Mouse (Mus musculus): ENCODE measurements at regions not wholly inside any gene's neighbourhood (a gene's known extent, or its start where the extent isn't known, plus 50 kb on each side); places are given as distances from the start of the nearest gene placed in this dataset.

DNA sequence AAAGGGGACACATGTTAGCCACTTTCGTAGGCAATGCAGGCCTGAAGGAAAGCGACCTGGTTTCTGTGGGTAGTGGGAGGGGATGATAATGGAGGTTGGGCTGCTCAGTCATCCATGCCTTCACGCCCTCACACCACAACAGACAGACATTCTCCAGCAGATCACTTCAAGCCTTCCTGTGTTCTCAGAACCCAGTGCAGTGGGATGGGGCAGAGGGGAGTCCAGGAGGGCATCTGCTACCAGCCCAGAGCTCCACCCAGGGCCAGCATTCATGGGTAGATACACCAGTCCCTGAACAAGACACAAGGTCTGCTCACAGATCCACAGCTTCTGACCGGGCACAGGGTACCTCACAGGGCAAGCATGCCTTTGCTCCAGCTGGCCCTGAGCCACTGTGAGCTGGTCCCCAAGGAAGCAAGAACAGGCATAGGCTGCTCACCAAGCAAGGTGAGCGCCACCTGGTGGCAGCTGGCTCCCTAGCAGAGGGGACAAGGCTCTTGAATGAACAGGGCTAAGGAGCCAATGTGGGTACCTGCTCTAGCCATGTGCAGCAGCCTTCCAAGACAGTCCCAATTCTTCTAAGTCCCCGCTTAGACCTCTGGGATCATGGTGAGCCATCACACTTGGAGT, 62.2 kb upstream of the Nkx1-1 start:
- no peak overlapping the region for H3K27ac ChIP-seq (ENCODE audit: insufficient read depth, low read depth, low read length)
- H3K36me3 ChIP-seq (ENCODE audit: control insufficient read depth, insufficient read depth, low read length) = no peaks in the 10 kb centered on the region
- H3K4me3 ChIP-seq (ENCODE audit: insufficient read depth, low read depth, low read length) = no peak overlapping the region
- H3K4me1 ChIP-seq (ENCODE audit: control insufficient read depth, insufficient read depth, low read length) = no peaks in the 10 kb centered on the region
- no peaks in the 10 kb centered on the region for H3K27me3 ChIP-seq (replicated peaks; ENCODE audit: control insufficient read depth, insufficient read depth, low read length)
- 10% methylated on average over 6 of the region's 6 CpGs for WGBS
- DNase-seq = peak; percentile 84
- peak; percentile 94 for TF ChIP-seq CTCF (conservative IDR thresholded peaks at IDR 0.05; ENCODE audit: insufficient read depth, insufficient read length, low read depth, low read length)
- no peak for TF ChIP-seq POLR2A (IDR thresholded peaks at IDR 0.05; ENCODE audit: low read depth, low read length)

GRCm38 (mm10) chr5:33495276-33495675, 61.5 kb upstream of the Nkx1-1 start:
- Histone ChIP-seq H3K36me3 (ENCODE audit: control insufficient read depth, insufficient read depth, low read length) (no peaks in the 10 kb centered on the region), H3K27me3 (replicated peaks; ENCODE audit: control insufficient read depth, insufficient read depth, low read length) (no peaks in the 10 kb centered on the region), H3K4me3 (ENCODE audit: insufficient read depth, low read depth, low read length) (no peak overlapping the region), H3K4me1 (ENCODE audit: control insufficient read depth, insufficient read depth, low read length) (no peaks in the 10 kb centered on the region), H3K27ac (ENCODE audit: insufficient read depth, low read depth, low read length) (no peak overlapping the region)
- 11% methylated on average over 6 of the region's 6 CpGs for WGBS
- no peak for DNase-seq
- no peak for TF ChIP-seq CTCF (conservative IDR thresholded peaks at IDR 0.05; ENCODE audit: insufficient read depth, insufficient read length, low read depth, low read length)
- no peak for TF ChIP-seq POLR2A (IDR thresholded peaks at IDR 0.05; ENCODE audit: low read depth, low read length)

DNA sequence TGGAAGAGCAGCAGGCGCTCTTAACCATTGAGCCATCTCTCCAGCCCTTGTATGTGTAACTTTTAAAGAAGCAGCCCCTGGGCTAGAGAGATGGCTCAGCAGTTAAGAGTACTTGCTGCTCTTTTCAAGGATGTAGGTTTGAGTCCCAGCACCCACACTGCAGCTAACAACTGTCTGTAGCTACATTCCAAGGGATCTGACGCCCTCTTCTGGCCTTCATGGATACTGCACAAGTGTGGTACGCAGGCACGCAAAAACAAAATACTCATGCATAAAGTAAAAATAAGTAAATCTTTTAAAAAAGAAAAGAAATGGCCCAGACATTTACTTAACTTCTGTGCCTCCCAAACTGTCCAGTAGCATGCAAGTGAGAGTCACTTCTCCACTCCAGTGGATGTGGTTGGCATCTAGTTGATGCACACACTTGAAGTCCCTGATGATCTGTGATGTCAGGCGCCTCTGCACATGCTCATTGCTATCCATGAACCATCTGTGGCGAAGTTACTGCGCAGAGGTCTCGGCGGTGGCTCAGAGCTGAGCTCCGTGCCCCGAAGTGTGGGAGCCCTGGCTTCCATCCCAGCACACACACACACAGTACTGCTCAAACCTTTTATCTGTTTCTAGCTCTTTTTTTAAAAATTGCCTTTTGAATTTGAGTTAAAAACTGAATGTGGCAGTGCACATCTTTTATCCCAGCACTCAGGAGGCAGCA, 59.0 kb upstream of the Nkx1-1 start:
- Histone ChIP-seq H3K4me3 (ENCODE audit: insufficient read depth, low read depth, low read length) (no peak overlapping the region), H3K4me1 (ENCODE audit: control insufficient read depth, insufficient read depth, low read length) (no peaks in the 10 kb centered on the region), H3K27me3 (replicated peaks; ENCODE audit: control insufficient read depth, insufficient read depth, low read length) (no peaks in the 10 kb centered on the region), H3K36me3 (ENCODE audit: control insufficient read depth, insufficient read depth, low read length) (no peaks in the 10 kb centered on the region), H3K27ac (ENCODE audit: insufficient read depth, low read depth, low read length) (no peak overlapping the region)
- DNase-seq = no peak
- TF ChIP-seq CTCF (conservative IDR thresholded peaks at IDR 0.05; ENCODE audit: insufficient read depth, insufficient read length, low read depth, low read length) (peak; percentile 19; the same call in 1 of the 2 replicates), POLR2A (IDR thresholded peaks at IDR 0.05; ENCODE audit: low read depth, low read length) (no peak)
- 88% methylated on average over 11 of the region's 11 CpGs for WGBS

DNA sequence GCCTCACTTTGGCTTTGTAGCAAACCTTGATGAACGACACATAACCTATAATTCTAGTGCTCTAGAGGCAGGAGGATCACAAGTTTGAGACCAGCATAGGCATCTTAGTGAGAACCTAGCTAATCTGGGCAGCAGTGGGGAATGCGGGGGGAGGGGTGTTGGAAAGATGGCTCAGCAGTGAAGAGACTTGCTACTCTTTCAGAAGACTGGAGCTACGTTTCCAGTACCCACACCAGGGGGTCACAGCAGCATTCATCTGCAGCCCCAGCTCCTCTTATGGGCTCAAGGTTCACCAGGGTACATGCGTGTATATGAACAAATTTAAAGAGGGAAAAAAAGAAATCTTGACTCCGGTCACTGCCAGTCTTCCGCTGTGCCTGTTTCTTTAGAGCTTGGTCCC, 55.5 kb upstream of the Nkx1-1 start:
- Histone ChIP-seq H3K4me1 (ENCODE audit: control insufficient read depth, insufficient read depth, low read length) (no peaks in the 10 kb centered on the region), H3K27me3 (replicated peaks; ENCODE audit: control insufficient read depth, insufficient read depth, low read length) (no peaks in the 10 kb centered on the region), H3K27ac (ENCODE audit: insufficient read depth, low read depth, low read length) (no peak overlapping the region), H3K36me3 (ENCODE audit: control insufficient read depth, insufficient read depth, low read length) (no peaks in the 10 kb centered on the region), H3K4me3 (ENCODE audit: insufficient read depth, low read depth, low read length) (no peak overlapping the region)
- TF ChIP-seq POLR2A (IDR thresholded peaks at IDR 0.05; ENCODE audit: low read depth, low read length) (no peak), CTCF (conservative IDR thresholded peaks at IDR 0.05; ENCODE audit: insufficient read depth, insufficient read length, low read depth, low read length) (no peak)
- WGBS = 82% methylated on average over 6 of the region's 6 CpGs
- DNase-seq = no peak

DNA sequence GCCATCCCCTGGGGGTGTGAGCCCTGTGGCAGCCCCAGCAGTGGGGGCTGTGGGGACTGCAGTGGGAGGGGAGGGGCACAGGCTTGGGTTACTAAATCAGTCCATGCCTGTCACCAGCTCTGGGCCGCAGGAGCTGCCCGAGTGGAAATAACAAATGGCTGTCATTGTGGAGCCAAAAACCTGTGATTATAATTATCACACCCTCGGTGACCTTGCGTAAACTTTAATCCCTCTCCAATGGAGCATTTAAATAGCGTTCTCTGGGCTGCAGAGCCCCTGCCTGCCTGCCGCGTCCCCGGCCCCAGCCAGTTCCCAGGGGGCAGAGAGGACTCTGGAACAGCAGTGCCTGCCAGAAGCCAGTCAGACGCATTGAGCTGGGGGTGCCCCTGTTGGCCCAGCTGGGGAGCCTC, 54.4 kb upstream of the Nkx1-1 start:
- Histone ChIP-seq H3K27me3 (replicated peaks; ENCODE audit: control insufficient read depth, insufficient read depth, low read length) (no peaks in the 10 kb centered on the region), H3K36me3 (ENCODE audit: control insufficient read depth, insufficient read depth, low read length) (no peaks in the 10 kb centered on the region), H3K27ac (ENCODE audit: insufficient read depth, low read depth, low read length) (no peak overlapping the region), H3K4me3 (ENCODE audit: insufficient read depth, low read depth, low read length) (no peak overlapping the region), H3K4me1 (ENCODE audit: control insufficient read depth, insufficient read depth, low read length) (no peaks in the 10 kb centered on the region)
- DNase-seq = no peak
- 13% methylated on average over 9 of the region's 9 CpGs for WGBS
- TF ChIP-seq CTCF (conservative IDR thresholded peaks at IDR 0.05; ENCODE audit: insufficient read depth, insufficient read length, low read depth, low read length) (no peak), POLR2A (IDR thresholded peaks at IDR 0.05; ENCODE audit: low read depth, low read length) (no peak)

GRCm38 (mm10) chr5:33485765-33486164, 52.0 kb upstream of the Nkx1-1 start:
- TF ChIP-seq POLR2A (IDR thresholded peaks at IDR 0.05; ENCODE audit: low read depth, low read length) = no peak
- no peak for TF ChIP-seq CTCF (conservative IDR thresholded peaks at IDR 0.05; ENCODE audit: insufficient read depth, insufficient read length, low read depth, low read length)
- H3K4me3 ChIP-seq (ENCODE audit: insufficient read depth, low read depth, low read length) = no peak overlapping the region
- no peak for DNase-seq
- no peaks in the 10 kb centered on the region for H3K4me1 ChIP-seq (ENCODE audit: control insufficient read depth, insufficient read depth, low read length)
- 39% methylated on average over 15 of the region's 15 CpGs for WGBS
- H3K36me3 ChIP-seq (ENCODE audit: control insufficient read depth, insufficient read depth, low read length) = no peaks in the 10 kb centered on the region
- H3K27ac ChIP-seq (ENCODE audit: insufficient read depth, low read depth, low read length) = no peak overlapping the region
- no peaks in the 10 kb centered on the region for H3K27me3 ChIP-seq (replicated peaks; ENCODE audit: control insufficient read depth, insufficient read depth, low read length)

All from kidney, adult 2 months (tissue).